Mouse (Mus musculus) mouse trophoblast stem cell (cell line): ENCODE measurements around the gene Prss2.

Source experiments
- in situ Hi-C, 2 experiments: fragments of 300-500 bp; cut with MseI, MboI; formaldehyde crosslinking; loops; 2 replicates in 1 of 2; 3 replicates in 1 of 2; pipeline ENCODE4 v1.15.1; 2025

Gene Prss2

DNA sequence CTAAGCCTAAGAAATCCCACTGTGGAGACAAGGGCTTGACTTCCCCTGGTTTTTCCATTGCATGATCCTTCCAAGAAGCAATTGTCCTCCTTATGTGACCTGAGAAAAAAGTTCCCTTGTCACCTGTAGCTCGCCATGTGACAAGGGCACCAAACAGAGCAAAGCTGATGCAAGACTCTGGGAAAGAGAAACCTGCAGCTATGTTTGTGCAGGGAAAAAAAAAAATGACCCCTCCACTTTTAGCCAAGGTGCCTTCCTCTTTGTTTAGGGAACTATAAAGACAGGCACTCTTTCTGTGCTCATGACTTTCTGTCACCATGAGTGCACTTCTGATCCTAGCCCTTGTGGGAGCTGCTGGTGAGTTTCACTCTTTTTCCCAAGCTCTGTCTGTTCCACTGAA lies at the start of gene Prss2:
Gene Prss2, plus strand, starts transcription at position 301 of the 400 bp plus-strand sequence.
- in situ Hi-C loops = no loop called here

GRCm38 (mm10) chr6:41499374-41499773 lies 22.2 kb upstream of the Prss2 start:
- in situ Hi-C loops = no loop called here

DNA sequence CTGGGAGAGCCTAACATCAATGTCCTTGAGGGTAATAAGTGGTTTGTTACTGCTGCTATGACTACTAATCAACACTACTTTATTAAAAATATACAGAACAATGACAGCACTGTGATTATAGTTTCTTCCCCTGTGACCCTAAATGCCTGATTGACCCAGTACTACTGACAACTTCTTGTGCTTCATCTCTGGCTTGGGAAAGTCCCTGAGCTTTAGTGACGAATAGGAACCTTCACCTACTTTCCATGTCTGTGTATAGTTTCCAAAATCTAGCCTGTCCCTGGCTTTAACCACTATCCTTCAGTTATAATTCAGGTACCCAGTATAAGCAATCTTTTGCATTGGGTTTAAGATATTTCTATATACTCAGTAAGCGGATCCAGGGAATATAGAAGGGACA lies 16.7 kb upstream of the Prss2 start:
- in situ Hi-C loops = no loop called here

- in situ Hi-C loops = no loop called here
Measured at GRCm38 (mm10) chr6:41505323-41505722, 16.3 kb upstream of the Prss2 start.

- in situ Hi-C loops = no loop called here
Measured at GRCm38 (mm10) chr6:41518017-41518524, 3.5 kb upstream of the Prss2 start.

DNA sequence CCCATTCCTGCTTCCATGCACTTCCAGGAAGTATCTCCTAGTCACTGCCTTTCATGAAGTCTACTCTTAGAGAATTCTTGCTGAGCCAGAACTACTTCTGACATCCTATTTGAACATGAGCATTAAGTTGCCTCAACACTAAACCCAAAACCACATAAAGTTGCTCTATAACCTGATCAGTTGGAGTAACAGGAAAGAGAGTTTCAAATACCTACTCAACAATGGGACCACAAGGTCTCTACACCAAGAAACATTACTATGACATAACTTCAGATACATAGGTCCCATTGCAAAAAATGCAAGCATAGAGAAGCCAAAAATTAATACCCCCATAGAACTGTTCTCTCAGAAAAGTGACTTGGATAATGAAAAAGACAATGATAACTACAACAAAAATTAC lies 4.9 kb downstream of the Prss2 start:
- in situ Hi-C loops = loop anchor here in 1 of 2 experiments (25.0 kb wide), 1 partner anchor 389 kb away; no protein-coding TSS in a partner anchor

DNA sequence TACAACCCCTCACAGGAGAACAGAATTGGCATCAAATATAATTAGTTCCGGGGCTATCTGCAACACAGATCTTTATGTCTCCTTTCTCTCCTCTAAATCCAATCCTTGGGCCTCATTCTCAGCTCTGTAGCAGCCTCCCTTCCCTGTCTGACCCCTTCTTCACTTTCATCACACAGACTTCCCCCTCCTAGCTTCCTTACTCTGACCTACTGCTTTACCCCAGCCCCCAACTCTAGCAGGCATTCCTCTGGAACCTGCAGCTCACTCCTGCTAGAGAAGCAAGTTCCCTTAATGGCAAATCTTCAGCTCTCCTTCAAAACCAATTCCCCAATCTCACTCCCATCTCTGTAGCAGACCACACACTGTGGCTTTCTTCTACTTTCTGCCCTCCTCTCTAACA lies 5.8 kb downstream of the Prss2 start:
- in situ Hi-C loops = loop anchor here in 1 of 2 experiments (25.0 kb wide), 1 partner anchor 390 kb away; no protein-coding TSS in a partner anchor

DNA sequence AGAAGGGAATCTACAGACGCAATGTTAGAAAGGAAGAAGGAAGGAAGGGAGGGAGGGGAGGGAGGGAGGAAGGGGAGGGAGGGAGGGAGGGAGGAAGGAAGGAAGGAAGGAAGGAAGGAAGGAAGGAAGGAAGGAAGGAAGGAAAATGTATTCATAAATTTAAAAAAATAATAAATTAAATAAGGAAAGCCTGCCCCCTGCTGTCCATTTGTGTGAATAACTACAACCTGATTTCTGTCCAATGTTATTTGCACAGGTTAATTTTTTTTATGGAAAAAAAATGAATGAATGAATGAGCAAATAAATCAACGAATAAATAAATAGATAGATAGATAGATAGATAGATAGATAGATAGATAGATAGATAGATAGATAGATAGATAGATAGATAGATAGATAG lies 8.4 kb downstream of the Prss2 start:
- in situ Hi-C loops = loop anchor here in 1 of 2 experiments (25.0 kb wide), 1 partner anchor 393 kb away; no protein-coding TSS in a partner anchor

DNA sequence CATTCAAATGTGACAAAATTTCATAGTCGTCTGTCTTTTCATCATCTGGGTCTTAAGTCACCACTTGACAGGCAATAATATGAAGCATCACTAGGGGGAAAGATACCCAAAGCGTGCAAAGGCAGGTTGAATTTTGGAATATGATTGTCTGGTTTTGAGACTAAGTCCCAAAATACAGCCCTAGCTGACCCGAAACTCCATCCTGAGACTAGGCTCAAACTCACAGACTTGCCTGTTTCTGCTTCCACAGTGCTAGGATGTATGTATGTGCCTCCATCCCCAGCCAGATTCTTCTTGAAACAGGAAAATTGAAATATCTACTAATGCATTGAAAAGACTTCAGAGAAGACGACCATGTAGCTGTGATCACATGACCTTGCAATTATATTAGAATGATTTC lies 10.6 kb downstream of the Prss2 start:
- in situ Hi-C loops = loop anchor here in 1 of 2 experiments (25.0 kb wide), 1 partner anchor 395 kb away; no protein-coding TSS in a partner anchor

DNA sequence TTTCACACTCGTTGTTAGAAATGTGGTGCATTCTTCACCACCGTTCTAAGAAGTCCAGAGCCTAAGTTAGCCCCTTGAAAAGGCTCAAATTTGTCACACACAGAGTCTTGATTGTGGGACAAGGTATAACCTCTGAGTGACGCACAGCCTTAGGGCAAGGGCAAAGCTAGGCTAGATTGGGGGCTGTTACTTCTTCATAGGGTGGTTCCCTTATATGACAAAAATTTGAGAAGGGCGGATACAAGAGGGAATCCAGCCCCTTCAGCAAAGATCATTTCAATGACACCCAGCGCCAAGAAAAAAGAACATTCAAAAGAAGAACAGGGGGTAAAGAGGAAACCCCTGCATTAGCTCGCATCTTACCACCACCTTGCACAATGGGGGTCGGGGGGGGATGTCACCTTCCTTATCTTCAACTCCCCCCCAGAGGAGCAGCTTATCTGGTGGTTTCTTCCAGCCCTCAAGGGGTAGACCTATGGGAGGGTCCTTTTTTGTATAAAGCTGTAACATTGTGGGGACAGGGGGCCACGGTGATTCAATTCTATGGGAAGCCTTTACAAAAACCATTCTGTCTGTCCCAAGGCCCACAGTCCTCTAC lies 11.2 kb downstream of the Prss2 start:
- in situ Hi-C loops = loop anchor here in 1 of 2 experiments (25.0 kb wide), 1 partner anchor 395 kb away; no protein-coding TSS in a partner anchor

DNA sequence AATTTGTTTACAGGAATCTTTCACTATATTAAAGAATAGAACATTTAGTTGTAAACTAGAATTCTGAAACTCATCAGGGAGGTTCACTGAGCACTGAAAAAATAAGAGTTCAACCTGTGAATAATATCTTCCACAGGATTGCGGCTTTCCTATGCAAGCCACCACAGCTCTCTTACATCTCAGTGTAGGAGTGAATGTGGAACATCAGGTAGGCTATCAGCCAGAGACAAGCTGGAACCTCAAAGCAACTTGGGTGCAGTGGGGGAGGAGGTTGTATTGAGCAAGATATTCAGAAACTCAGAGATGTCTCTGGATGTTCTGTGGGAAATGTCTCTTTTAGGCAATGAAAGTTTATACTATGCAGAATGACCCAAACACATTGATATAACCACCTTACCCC lies 15.8 kb downstream of the Prss2 start:
- in situ Hi-C loops = loop anchor here in 1 of 2 experiments (25.0 kb wide), 1 partner anchor 400 kb away; no protein-coding TSS in a partner anchor

- in situ Hi-C loops = loop anchor here in 1 of 2 experiments (25.0 kb wide), 1 partner anchor 401 kb away; no protein-coding TSS in a partner anchor
Measured at GRCm38 (mm10) chr6:41538296-41538695, 16.7 kb downstream of the Prss2 start.

GRCm38 (mm10) chr6:41540746-41541145 lies 19.2 kb downstream of the Prss2 start:
- in situ Hi-C loops = loop anchor here in 1 of 2 experiments (25.0 kb wide), 1 partner anchor 403 kb away; no protein-coding TSS in a partner anchor

DNA sequence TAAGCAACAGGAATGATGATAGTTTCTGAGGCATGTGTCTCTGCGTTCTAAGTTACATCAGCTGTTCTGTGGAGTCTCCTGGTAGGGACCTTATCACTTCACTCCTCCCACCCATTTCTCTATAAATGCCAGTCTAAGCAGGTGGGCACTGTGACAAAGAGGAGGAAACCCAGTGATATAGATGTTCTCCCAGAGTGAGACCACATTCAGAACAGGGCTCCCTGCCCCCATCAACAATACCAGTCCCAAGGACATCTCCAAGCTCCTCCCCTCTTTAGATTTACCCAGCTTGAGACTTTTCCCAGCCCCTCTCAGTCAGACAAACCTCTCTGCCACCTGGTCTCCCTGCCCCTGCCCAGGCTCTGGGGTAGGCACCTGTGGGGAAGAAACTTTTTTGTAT lies 20.2 kb downstream of the Prss2 start:
- in situ Hi-C loops = loop anchor here in 1 of 2 experiments (25.0 kb wide), 1 partner anchor 404 kb away; no protein-coding TSS in a partner anchor

GRCm38 (mm10) chr6:41542983-41543382 lies 21.4 kb downstream of the Prss2 start:
- in situ Hi-C loops = loop anchor here in 1 of 2 experiments (25.0 kb wide), 1 partner anchor 406 kb away; no protein-coding TSS in a partner anchor

DNA sequence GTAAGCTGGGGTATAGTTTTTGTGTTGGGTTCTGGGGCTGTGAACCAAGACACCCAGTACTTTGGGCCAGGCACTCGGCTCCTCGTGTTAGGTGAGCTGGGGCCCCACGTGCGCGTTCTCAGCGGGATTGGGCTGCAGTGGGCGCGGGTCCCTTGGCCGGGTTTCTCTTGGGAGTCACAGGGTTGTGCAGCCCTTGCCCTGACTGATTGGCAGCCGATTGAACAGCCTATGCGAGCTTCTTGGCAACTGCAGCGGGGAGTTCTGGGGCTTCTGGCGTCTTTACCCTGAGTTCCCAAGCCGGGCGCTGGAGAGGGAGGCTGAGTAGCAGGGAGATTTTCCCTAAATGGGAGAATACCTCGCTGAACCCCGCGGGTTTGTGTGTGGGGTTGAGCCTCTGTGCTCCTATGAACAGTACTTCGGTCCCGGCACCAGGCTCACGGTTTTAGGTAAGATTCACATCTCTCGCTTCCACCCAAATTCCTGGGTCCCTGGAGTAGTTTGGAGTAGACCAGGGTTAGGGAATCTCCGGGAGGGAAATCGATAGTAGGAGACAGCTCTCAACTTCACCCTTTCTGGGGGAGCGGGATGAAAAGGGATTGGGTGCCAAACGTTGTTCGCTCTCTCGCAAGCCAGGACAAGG lies 21.9 kb downstream of the Prss2 start:
- in situ Hi-C loops = loop anchor here in 1 of 2 experiments (25.0 kb wide), 1 partner anchor 406 kb away; no protein-coding TSS in a partner anchor

GRCm38 (mm10) chr6:41544381-41544924 lies 22.9 kb downstream of the Prss2 start:
- in situ Hi-C loops = loop anchor here in 1 of 2 experiments (25.0 kb wide), 1 partner anchor 407 kb away; no protein-coding TSS in a partner anchor

DNA sequence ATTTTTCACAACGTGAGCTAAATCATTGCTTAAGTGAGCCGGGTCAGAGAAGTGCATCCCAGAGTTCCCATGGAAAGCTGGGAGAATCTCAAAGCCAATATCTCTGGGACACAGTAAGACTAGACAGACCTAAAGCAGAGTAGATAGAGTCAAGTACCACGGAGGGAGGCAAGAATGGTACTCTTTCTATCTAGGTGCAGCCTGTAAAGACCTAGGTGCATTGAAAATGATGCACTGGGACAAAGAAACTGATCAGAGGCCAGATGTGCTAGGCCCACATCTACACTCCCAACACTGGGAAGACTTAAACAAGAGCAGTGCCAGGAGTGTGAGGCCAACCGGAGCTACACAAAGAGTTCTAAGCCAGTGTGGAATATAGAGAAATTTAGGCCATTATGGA lies 23.7 kb downstream of the Prss2 start:
- in situ Hi-C loops = loop anchor here in 1 of 2 experiments (25.0 kb wide), 1 partner anchor 408 kb away; no protein-coding TSS in a partner anchor

GRCm38 (mm10) chr6:41547056-41547650 lies 25.6 kb downstream of the Prss2 start:
- in situ Hi-C loops = loop anchor here in 1 of 2 experiments (25.0 kb wide), 1 partner anchor 410 kb away; no protein-coding TSS in a partner anchor

- in situ Hi-C loops = loop anchor here in 1 of 2 experiments (25.0 kb wide), 1 partner anchor 411 kb away; no protein-coding TSS in a partner anchor
Measured at GRCm38 (mm10) chr6:41548286-41548685, 26.7 kb downstream of the Prss2 start.

GRCm38 (mm10) chr6:41553356-41554010 lies 31.9 kb downstream of the Prss2 start:
- in situ Hi-C loops = no loop called here
